Mouse (Mus musculus) brain, embryonic 14.5 days (tissue): ENCODE measurements around the gene Lmod2. TPM values are rescaled to one million over a fixed set of nuclear protein-coding genes. Genes with fewer than 3 reads are reported as not detected.
A peak's percentile ranks its signal among the peaks of the same experiment; 100 is the strongest.

Experiments
- DNase-seq: peaks from one replicate; pipeline ENCODE4 v3.0.0-alpha.2; 2011; ENCODE audit warnings: low read depth
- CTCF ChIP-seq: fragments of 200-500 bp; IDR thresholded peaks from 2 replicates; pipeline ENCODE4 v1.5.1; 2012; ENCODE audit warnings: inconsistent platforms, mild to moderate bottlenecking, moderate library complexity, borderline replicate concordance; ENCODE audit not compliant: insufficient read depth, insufficient read length; ENCODE audit errors: extremely low read depth
- POLR2A ChIP-seq: fragments of 200-500 bp; IDR thresholded peaks from 2 replicates; pipeline ENCODE4 v1.6.1; 2012; ENCODE audit warnings: mild to moderate bottlenecking, inconsistent platforms, borderline replicate concordance; ENCODE audit not compliant: poor library complexity, insufficient read depth, insufficient read length, severe bottlenecking; ENCODE audit errors: extremely low read depth
- polyA plus RNA-seq: library from polyadenylated mRNA; depleted of rRNA; stranded (reverse); fragments of >200 nt; gene quantifications from 2 replicates; pipeline ENCODE4 v1.2.3, GENCODE M21; 2012

Lmod2 gene
- polyA plus RNA-seq, 1 experiment: not detected

DNA sequence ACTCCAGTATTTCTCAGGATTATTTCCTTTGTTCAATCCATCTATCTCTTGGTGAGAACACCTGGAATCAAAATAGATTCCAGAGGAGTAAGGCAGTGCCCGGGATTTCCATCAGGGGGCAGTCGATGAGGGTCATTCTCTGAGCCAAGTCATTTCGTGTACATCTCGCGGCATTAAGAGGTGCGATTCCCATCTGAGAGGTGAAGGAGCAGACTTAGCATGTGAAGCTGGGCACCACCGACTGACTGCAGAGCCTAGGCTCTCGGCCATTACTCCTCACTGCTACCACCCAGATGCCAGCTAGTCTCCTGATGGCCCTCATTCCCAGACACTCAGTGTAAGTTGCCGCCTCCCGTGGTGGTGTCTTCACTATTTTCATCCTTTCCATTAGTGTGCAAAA, 8.9 kb downstream of the Lmod2 start:
- TF ChIP-seq POLR2A: no peak
- no peak for TF ChIP-seq CTCF
- no peak for DNase-seq

GRCm38 (mm10) chr6:24607531-24607930, 10.0 kb downstream of the Lmod2 start:
- no peak for DNase-seq

GRCm38 (mm10) chr6:24608129-24608528, 10.6 kb downstream of the Lmod2 start:
- TF ChIP-seq CTCF: no peak
- TF ChIP-seq POLR2A: no peak
- DNase-seq: no peak

More at GRCm38 (mm10) chr6:24607531-24607930, 10.0 kb downstream of the Lmod2 start:
- no peak for TF ChIP-seq POLR2A
- no peak for TF ChIP-seq CTCF

DNA sequence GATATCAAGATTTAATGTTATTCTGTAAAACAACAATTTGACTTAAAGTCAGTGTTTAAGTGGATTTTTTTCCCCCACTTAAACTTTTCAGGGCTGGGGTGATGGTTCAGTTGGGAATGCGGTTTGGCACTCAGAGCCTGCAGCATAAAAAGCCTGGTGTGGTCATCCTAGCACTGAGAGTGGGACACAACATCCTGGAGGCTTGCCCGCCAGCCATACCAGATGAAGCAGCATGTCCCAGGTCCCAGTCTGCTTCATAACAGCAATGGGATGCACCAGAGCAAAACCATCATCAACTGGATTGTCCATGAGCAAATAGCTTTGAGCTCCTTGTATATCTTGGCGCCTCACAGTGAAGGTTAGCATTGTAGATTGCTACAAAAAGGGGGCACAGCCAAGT, 11.1 kb downstream of the Lmod2 start:
- no peak for TF ChIP-seq CTCF
- TF ChIP-seq POLR2A: no peak
- DNase-seq: no peak

DNA sequence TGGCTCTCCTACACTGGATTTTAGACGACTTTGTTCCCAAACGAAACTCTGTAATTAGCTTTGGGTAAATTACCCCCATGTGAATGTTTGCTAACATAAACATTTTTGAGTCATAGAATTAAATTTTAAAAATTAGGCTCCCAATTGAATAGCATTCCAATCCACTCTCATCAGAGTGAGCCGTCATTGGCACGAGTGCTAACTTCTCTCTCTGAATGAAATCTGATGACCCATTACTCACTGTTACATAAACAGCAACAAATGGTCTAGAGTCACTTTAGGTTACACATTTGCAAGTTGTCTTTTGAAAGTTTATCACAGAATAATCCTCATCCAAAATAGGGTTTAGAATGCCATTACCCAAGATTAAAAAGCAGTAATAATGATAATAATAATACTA, 12.0 kb downstream of the Lmod2 start:
- no peak for TF ChIP-seq POLR2A
- no peak for TF ChIP-seq CTCF
- DNase-seq: no peak

- no peak for TF ChIP-seq POLR2A
- TF ChIP-seq CTCF: no peak
- no peak for DNase-seq
These were observed 12.8 kb downstream of the Lmod2 start for GRCm38 (mm10) chr6:24610358-24610757.

- TF ChIP-seq CTCF: no peak
- no peak for TF ChIP-seq POLR2A
- DNase-seq: no peak
These were observed 14.7 kb downstream of the Lmod2 start for GRCm38 (mm10) chr6:24612074-24612755.

GRCm38 (mm10) chr6:24613346-24613745, 15.8 kb downstream of the Lmod2 start:
- DNase-seq: no peak

GRCm38 (mm10) chr6:24613918-24614317, 16.4 kb downstream of the Lmod2 start:
- no peak for DNase-seq
- TF ChIP-seq POLR2A (no peak), CTCF (no peak)

More at GRCm38 (mm10) chr6:24613346-24613745, 15.8 kb downstream of the Lmod2 start:
- TF ChIP-seq CTCF (no peak), POLR2A (no peak)

DNA sequence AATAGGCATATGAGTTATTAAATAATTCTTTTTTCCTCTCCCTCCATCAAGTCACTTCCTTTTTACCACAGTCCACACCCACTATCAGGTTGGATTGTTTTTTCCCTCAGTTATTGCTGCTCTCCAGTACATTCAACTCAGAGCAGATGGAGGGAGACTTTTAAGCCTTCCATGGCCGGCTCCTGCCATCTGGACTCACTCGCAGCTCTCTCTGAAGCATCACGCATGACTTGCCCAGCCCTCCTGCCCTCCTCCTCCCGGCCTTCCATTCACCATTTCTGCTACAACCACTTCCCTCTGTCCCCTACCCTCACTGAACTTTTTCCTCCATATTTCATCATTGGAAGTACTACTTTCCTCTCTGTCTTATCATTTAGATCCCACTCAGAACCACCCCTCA, 19.2 kb downstream of the Lmod2 start:
- no peak for TF ChIP-seq POLR2A
- TF ChIP-seq CTCF: no peak
- peak; percentile 35 for DNase-seq

DNA sequence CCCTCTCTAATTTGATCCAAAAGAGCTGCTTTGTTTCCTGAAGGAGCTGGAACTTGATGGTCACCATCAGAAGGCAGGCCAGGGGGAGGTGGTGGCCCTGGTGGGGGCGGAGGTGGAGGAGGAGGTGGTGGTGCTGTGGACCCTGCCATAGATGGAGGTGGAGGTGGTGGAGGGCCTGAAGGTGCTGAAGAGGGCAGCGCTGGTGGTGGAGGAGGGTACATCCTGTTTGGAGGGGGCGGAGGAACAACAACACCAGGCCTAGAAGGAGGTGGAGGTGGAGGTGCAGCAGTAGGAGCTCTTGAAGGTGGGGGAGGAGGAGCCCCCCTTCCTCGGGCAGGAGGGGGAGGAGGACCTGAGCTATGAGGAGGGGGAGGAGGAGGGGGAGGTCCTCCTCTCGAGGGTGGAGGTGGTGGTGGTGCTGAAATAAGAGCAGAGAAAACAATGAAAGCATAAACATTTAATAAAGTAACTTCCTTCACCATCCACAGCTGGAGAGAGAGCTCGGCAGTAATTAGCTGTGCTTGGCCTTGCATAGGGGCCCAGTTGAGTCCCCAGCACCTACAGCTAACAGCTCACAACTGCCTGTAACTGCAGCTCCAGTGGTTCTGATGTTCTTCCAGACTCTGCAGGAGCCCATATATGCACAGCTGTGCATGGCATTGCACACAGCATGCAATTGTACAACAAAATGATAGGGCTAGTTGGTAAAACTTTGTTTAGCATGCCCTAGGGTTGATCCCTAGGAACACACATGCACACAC, 21.9 kb downstream of the Lmod2 start:
- TF ChIP-seq CTCF: no peak
- TF ChIP-seq POLR2A: no peak
- no peak for DNase-seq

- no peak for DNase-seq
- TF ChIP-seq POLR2A (no peak), CTCF (no peak)
These were observed 23.4 kb downstream of the Lmod2 start for GRCm38 (mm10) chr6:24620936-24621335.

DNA sequence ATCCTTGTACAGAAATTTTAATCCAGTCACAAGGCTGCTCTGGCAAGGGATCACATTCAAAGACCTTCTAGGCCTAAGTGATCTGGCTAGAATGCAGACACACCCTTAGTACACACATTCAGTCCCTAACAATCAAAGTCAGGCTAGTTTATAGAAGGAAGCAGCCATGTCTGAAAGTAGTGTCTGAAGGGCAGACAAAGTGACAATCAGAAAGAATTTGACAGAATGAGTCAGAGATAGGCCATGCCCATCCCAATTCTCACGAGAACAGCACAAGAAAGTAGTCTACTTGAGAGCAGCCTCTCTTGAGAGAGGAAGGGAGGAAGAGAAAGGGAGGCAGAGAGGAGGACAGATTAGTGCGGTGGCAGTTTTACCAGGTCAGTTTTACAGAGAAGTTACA, 24.5 kb downstream of the Lmod2 start:
- DNase-seq: no peak
- no peak for TF ChIP-seq CTCF
- TF ChIP-seq POLR2A: no peak
